Mouse (Mus musculus): ENCODE results near the gene Rtn4rl2. TPM values are rescaled to one million over a fixed set of nuclear protein-coding genes. Genes with fewer than 3 reads are reported as not detected.

The Rtn4rl2 gene
- polyA plus RNA-seq, 1 experiment: 7.6 TPM

DNA sequence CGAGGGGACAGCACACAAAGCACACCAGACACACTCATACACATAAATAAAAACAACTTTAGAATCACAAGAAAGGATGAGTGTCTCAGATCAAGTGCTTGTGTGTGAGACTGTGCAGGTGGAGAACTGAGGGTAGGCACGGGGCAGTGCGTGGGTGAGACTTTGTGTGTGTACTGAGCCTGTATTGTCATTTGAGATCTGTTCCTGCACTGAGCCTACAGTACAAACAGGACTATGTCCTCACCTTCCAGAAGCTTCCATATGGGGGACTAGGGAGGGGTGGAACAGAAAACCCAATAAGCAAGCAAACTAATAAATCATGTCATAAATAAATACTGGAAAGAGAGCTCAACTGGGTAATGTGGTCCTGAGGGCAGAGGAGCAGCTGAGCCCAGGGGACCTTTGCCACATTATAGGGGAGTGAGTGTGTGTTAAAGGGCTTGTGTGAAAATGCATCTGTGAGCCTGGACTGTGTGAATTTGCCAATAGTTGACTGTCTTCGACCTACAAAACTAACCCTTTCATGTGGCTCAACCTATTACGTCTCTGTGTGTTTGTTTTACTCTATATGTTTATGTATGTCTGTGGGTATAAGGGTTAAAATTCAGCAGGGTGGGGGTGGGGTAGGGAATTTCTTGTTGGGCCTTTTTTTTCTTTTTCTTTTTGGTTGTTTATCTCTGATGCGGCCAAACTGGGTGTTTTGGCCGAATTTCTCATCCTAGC, 35.9 kb downstream of the Rtn4rl2 start:
- DNase-seq (ENCODE audit: low read depth): no peak

DNA sequence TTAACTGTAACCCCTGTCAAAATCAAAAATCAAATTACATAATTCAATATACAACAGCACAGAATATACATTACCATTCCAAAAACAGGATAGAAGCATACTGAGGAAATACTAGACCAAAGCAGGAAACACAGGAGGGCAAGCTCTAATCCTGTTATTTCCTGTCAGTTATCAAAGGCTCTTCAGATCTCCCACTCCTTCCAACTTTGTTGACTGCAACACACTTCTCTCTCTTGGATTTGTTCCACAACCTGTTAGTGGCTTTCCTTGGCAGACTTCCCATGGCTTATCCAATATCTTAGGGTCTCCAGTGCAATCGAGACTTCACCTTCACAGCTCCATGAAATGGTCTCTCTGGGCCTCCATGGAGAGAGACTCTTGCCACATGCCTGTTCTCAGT, 41.3 kb downstream of the Rtn4rl2 start:
- DNase-seq (ENCODE audit: low read depth): no peak

DNA sequence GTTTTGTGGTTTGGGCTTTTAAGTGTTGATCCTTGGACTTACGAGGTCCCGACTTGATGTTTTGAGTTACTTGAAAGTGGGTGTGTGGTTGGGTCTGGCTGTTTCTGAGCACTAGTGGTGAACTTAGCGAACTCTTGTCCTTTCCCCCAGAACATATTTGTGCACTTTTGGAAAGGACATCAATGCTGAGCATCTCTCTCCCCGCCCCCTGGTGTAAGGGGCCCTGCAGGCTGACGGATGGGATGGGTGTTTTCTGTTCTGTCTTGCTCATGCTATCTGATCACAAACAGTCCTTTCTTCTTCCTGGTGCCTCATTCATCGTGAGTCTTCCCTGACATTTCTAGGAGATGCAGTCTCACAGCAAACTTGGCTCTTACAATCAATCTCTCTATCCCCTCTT, 42.9 kb downstream of the Rtn4rl2 start:
- DNase-seq (ENCODE audit: low read depth): no peak

DNA sequence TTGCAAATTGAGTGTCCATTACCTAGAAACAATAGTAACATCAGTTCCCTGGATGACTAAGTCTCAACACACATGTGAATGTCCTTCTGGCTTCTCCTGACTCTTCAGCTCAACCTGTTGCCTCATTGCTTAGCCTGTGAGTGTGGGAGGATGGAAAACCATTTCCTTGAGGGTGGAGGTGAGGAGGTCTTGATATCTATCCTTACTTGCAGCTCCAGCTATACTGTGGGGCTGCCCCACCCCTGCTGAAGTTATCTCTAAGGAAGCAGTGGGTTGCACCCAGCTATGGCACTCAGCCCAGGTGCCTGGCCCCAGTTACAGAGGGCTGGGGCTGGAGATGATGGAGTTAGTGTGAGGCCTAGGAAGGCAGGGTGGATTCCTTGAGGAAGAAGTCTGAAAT, 44.6 kb downstream of the Rtn4rl2 start:
- DNase-seq (ENCODE audit: low read depth): no peak

DNA sequence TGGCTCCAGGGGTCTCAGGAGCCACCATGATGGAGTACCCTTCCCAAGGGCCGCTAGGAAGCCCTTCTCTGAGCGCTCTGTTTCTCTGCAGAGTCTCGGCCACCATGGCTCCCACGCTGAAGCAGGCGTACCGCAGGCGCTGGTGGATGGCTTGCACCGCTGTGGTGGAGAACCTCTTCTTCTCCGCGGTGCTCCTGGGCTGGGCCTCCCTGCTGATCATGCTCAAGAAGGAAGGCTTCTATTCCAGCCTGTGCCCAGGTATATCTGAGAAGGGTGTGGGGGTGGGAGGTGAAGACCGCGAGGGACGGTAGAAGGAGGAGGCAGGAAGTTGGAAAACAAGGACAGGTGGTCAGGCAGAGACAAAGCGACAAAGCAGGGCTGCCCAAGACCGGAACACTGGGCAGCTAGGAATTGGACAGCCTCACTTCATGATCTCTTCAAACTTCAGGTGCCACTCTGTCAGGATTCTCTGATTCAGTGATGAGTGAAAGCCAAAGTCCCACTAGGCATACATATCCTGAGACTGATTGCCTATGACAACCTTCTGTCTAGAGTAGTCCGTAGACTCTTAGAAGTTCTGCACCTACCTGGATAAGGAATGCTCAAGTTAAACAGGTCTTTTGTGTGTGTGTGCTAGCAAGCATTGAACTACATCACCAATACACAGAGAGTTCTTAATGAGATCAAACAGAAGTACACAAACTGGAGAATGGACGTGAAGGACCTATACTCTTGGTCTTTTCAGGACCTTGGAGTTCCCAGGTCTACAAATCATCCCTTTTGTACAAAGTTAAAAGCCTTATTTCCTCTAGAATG, 45.6 kb downstream of the Rtn4rl2 start:
- DNase-seq (ENCODE audit: low read depth): no peak

DNA sequence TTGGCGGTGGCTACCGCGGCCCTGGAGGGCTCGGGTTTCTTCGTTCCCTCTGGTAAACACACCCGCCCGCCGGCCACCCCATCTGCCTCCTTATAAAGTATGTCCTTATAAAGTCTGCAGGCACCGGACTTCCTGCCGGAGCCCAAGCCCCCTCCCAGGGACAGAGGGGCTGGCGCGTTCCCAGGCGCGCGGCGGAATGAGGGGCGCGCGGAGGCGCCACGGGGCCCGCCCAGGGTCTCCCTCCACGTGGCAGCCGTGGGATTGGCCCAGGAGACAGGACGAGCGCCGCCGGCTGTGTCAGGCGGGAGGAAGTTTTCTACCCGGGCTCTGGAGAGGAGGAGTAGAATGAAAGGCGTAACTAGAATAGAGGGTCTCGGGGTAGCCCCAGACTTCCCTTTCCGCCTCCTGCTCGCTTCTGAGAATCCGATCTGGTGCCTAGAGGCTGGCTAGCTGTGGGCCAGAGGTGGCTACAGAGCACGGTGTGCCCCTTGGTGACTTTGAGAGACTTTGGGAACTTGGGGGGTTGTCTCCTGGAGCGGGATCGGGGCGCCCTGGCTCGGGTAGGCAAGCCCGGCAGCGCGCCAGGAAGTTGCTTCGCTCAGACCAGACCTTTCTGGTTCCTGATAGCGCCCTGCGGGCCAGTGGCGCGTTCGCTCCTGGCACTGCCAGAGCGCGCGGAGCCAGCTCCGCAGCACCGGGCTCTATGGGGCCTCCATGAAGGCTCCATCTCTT, 46.3 kb downstream of the Rtn4rl2 start:
- no peak for DNase-seq (ENCODE audit: low read depth)

DNA sequence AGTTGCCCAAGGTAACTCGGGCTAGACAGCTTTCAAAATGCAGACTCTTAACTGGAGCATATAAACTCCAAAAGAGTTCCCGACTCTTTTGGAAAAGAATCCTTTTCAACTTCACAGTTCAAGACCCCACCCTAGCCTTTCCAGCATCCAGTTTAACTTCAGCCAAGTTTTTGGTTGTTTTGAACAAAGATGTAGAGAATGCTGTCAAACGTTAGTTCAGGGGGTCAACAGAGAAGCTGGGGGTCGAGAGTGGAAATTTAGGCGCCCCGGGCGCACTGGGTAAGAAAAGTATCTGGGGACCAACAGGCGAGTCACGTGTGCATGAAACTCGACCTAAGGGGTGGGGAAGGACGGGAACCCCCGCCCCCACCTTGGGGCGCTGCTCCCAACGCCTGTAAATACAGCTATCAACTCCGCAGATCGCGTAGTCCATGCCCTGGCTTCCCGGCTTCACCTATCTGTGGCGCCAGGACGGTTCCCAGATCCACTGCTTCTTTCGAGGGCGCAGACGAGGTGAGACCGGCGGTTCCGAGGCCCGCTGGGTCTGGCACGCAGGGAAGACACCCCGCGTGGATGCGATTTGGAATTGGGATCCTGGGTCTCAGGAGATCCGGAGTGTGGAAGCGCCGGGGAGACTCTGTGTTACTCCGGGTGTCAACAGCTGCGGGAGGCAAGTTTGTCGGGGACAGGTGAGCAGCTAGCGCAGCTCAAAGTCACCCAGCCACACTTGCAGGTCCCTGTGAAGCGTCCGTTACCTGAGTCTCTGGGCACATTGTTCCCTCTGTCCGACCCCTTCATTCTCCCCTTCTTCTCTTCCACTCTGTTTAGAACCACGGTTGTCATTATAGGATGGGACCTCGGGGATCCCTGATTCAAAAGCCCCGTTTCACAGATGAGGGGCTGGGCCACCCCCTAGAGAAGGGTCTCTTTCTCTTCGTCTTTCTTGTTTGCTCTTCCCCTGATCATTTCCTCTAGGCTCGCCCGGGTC, 47.2 kb downstream of the Rtn4rl2 start:
- no peak for DNase-seq (ENCODE audit: low read depth)

DNA sequence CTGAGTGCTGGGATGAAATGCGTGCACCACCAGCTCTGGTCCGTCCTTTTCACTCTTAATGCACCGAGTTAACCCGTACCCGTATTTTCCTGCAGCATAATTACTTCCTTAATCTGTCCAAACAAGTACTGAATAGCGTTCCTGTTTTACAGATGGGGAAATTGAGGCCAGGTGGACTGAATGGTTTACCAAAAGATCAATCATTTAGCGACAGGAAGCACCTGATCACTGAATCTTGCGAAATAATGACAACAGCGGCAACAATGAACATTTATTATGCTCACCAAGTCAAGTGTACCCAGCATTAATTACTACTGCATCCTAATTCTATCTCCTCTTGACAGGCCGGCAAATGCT, 47.9 kb downstream of the Rtn4rl2 start, which contains the start of gene Slc43a1:
Gene Slc43a1, plus strand, starts transcription at position 258 of the 357 bp plus-strand sequence.
- no peak for DNase-seq (ENCODE audit: low read depth)

DNA sequence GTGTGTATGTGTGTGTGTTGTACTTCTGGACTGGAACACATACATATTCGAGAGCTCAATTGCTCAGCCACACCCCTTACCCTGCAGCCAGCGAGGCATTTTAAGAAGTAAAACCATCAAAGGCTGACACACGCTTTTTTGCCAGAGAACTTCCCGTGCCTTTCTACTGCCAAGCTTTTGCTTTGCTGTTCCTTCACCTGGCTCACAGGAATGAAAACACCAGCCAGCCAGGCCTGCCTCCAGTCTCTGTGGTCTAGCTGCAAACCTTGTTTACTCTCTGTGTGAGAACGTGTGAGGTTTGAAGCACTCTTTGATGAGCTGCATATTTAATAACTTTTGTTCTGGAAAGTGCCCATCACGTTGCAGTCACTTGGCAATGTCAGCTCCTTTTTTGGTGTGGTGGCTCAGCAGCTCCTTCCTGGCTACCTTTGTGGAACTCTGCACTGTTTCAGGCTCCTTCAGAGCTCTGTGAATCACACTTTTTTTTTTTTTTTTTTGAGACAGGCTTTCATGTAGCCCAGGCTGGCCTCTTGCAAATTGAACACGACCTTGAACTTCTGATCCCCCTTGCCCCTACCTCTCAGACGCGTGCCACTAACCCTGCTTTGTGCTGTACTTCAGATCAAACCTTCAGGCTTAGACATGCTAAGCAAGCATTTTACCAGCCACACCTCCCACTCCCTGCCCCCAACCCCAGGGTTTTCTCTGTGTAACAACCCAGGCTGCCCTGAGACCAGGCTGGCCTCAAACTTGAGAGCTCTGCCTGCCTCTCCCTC, 48.5 kb downstream of the Rtn4rl2 start:
- no peak for DNase-seq (ENCODE audit: low read depth)

DNA sequence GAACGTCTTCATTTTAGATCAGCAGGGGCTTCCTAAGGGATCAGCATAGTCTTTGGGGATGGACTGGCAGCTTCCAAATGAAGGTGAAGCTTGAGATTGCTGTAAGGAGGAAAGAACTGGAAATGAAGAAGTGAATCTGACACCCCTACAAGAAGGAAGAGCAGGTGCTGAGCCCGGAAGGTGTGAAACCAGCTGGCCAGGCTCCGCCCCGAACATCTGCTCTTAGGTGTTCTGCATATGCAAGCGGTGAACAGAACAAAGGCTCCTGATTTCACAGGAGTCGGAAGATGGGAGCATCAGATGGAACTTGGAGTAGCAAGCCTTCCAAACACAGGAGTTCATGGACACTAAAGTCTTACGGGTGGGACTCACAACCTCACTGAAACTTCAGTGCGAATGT, 49.4 kb downstream of the Rtn4rl2 start:
- DNase-seq (ENCODE audit: low read depth): no peak

DNA sequence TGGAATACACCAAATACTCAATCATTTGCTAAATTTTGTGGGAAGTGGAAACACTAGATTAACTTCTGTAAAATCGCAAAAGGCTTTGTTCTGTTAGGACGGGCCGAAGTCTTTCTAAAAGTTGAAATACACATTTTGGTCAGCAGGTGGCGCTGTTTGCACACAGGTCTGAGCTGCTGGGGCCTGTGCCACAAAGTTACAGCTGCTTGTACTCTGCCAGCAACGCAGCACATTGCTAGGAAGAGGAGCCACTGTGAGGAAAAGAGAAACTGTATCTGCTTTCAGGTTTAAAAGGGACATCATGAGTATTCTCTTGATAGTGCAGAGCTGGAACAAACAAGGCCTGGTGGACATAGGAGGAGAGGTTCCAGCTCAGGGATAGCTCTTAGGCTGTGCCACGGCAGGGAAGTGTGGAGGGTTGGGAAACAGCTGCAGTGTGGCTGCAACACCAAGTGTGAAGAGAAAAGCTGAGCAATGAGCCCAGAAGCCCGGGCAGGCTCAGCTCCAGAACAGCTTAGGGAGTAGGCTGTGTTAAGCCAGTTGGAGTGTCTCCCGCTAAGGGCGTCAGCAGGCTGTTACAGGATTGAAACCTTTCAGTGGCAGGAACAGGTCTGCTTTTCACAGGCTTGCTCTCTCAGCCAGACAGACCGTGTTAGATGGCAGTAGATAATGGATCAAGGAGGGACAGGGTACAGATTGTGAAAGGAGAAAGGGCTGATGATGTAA, 54.7 kb downstream of the Rtn4rl2 start:
- DNase-seq (ENCODE audit: low read depth): peak; percentile 94

DNA sequence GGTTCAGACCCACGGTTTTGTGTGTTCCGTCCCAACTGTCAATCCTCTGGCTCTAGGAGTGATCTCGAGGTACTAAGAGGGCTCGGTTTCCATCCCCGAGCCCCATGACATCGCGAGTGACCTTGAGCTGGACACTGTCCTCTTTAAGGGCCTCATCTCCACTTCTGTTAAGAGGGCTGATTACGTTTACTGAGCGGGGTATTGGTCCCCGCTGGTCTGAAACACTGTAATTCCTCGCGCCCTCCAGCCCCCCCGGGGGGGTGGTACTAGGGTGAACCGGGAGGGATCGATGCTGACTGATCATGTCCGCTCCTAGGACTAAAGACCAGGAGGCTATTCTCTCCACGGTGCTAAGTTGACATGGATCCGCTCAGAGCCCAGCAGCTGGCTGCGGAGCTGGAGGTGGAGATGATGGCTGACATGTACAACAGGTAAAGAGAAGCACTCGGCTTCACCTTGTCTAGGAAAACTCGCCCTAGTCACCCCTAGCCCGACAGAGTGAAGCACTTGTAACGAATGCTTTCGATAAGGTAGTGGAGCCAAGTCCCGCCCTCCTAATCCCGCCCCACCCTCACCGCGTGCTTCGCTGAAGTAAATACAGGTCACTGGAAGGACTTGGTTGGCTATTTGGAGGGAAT, 59.1 kb downstream of the Rtn4rl2 start:
- no peak for DNase-seq (ENCODE audit: low read depth)

DNA sequence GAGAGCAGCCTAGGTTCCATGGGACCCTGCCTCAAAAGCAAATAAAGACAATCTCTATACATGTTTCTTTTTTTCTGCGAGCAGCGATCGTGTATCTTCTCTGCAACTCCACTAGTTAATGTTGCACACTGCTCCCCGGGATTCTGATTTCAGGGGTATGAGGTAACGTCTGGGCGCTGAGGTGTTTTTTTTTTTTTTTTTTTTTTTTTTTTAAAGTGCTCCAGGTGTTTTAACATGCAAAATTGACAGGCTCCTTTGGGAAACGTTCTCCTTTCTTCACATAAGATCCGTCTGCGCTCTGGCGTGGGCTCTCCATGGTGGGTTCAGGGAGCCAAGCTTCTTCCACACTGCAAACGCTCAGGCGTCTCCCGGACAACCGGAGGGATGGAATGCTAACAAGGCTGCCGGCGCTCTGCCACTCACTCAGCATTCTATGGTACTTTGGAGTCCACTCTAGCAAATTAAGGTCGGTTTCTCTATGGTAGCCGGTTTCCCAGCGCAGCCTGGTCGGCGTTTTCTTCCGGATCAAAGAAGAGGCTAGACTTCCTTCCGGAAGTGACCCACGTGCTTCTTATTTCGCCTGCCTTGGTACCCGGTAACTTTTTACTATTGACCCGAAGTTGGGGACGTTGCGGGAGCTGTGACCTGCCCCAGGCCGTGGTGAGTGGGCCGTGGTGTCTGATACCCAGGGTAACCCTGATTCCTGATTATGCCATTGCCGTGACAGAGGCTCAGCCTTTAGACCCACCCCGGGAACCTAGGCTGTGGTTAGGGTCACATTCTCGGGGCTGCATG, 59.8 kb downstream of the Rtn4rl2 start, which contains the start of gene Timm10:
Gene Timm10, plus strand, starts transcription at position 510 of the 795 bp plus-strand sequence.
- peak; percentile 75 for DNase-seq (ENCODE audit: low read depth)

DNA sequence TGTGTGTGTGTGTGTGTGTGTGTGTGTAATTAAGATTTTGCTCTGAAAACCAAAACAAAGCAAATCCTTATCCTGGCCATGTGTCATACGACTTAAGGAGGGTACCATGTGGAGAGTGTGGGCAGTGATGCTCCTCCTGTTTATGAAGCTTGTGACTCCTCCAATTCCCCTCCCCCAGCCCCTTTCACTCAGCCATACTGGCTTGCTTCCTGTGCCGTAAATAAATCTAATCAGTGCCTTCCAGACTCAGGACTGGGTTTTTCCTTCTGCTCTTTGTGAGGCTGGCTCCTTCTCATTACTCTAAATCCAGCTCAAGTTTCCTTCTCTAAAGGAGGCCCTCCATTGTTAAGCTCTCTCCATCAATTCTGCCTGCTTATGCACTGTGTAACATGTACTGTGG, 63.3 kb downstream of the Rtn4rl2 start:
- no peak for DNase-seq (ENCODE audit: low read depth)

DNA sequence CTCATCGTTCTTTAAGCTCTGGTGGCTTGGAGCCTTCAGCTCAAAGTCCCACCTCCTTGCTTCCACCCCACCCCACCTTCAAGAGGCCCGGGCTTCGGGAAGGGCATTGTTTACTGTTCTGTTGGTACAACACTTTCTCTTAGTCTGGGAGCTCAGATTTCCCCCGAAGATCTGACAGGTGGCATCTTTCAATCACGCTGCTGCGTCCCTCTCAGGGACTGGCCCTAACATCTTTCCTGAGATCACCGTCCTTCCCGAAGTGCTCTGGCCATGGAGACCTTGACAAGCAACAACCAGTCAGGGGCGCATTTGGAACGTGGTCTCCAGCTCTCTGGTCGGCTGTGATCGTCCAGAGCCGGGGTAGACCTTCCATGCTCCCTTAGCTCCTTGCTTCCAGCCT, 64.0 kb downstream of the Rtn4rl2 start, which contains the start of gene Smtnl1:
Gene Smtnl1, minus strand, starts transcription at position 101 of the 400 bp plus-strand sequence.
- DNase-seq (ENCODE audit: low read depth): no peak

All from gonadal fat pad, adult 2 months (tissue).